Mouse (Mus musculus) urinary bladder, postnatal 10 days (tissue): ENCODE data around the gene Olfr624.
"Not testable (repeated sequence)": the region's sequence is repeated elsewhere in the genome, so short reads cannot be mapped to it uniquely, and the experiment has no call there.

Experiments
- DNase-seq: peaks from one replicate; pipeline ENCODE4 v3.0.0; 2022; ENCODE audit warnings: low spot score

Gene Olfr624

GRCm38 (mm10) chr7:103671091-103671490 lies at the start of gene Olfr624:
Gene Olfr624 (minus strand): TSS chr7:103671191.
- DNase-seq = no peak

DNA sequence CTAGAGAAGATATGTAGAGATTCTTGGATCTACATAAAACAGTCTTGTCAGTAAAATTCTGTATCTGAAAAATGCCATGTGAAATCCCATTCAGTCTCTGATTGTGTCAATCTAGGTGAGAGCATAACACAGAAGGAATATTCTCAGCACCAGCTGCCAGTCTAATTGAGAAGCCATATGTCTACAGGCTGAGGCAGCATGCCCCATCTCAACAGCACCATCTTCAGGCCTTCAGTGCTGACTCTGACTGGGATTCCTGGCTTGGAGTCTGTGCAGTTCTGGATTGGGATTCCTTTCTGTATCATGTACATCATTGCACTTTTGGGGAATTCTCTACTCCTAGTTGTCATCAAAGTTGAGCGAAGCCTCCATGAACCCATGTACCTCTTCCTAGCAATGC lies 45.4 kb upstream of the Olfr624 start:
- DNase-seq = not testable (repeated sequence)

GRCm38 (mm10) chr7:103714371-103714770 lies 43.4 kb upstream of the Olfr624 start, which contains the start of gene Olfr243:
Gene Olfr243 (plus strand): TSS chr7:103714671.
- no peak for DNase-seq

DNA sequence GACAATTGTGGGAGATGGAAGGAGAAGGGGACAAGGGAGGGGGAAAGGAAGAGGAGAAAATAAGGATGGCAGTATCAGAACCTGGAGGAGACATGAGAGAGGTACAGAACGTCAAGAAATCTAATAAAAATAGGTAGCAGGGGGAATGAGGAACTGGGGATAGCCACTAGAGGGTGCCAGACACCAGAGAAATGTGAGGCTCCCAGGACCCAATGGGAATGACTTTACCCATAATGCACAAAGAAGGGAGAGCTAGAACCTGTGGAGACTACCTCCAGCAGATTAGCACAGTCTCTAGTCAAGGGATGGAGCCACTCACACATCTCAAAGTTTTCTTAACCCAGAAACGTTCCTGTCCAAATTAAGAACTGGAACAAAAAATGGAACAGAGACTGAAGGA lies 41.0 kb upstream of the Olfr624 start:
- DNase-seq = no peak

GRCm38 (mm10) chr7:103699469-103699868 lies 28.5 kb upstream of the Olfr624 start:
- no peak for DNase-seq

DNA sequence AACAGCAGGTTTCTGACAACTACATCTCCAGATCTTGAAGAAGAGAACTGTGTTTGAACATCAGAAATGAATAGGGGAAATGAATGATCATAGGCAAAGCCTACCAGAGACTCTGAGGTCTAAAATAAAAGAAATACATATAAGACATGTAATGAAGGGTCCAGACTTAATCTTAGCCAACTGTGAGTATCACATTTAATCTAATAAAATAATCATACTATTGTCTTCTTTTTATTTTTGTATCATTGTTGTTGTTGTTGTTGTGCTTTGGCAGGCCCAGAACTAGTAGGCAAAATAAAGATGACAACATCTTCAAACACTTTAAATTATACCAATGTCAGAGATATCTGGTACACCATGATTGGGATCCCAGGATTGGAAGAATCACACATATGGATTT lies 11.4 kb upstream of the Olfr624 start, which contains the start of gene Olfr625-ps1:
Olfr625-ps1 (plus strand) TSS at position 301 of the 400 bp plus-strand sequence.
- no peak for DNase-seq

GRCm38 (mm10) chr7:103663598-103663997 lies 7.4 kb downstream of the Olfr624 start, which contains the start of gene Olfr623:
Gene Olfr623 (minus strand): TSS chr7:103663698.
- no peak for DNase-seq

GRCm38 (mm10) chr7:103644070-103644469 lies 26.9 kb downstream of the Olfr624 start:
- no peak for DNase-seq

DNA sequence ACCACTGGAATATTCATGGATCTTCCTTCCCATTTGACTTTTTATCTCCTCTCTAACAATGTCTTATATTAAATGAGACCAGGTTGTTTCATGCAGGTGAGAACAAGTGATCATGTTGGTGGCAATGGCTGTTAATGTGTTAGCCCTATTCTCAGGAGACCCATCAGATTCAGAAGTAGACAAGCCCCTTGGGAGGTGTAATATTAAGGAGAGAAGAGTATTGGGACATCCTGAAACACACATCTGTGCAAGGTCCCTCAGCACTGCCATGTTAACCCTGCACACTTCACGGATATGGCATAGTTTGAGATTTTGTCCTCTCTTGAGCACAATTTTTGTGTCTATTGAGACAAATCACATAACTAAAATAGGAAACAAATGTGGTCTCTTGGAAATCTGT lies 28.4 kb downstream of the Olfr624 start, which contains the start of gene Olfr622:
Olfr622 (minus strand) TSS at position 101 of the 400 bp plus-strand sequence.
- DNase-seq = no peak

- DNase-seq = no peak
These were observed 34.2 kb downstream of the Olfr624 start for GRCm38 (mm10) chr7:103636795-103637194.
